Mouse (Mus musculus) liver, embryonic 14.5 days (tissue): ENCODE measurements at regions not wholly inside any gene's neighbourhood (a gene's known extent, or its start where the extent isn't known, plus 50 kb on each side); places are given as distances from the start of the nearest gene placed in this dataset.

Source experiments
- CTCF ChIP-seq: IDR thresholded peaks from 2 replicates; pipeline ENCODE4 v1.5.1; 2016; ENCODE audit warnings: antibody characterized with exemption, low read depth, control low read depth
- EP300 ChIP-seq: IDR thresholded peaks from 2 replicates; pipeline ENCODE4 v1.6.1; 2016; ENCODE audit warnings: antibody characterized with exemption, low read depth

DNA sequence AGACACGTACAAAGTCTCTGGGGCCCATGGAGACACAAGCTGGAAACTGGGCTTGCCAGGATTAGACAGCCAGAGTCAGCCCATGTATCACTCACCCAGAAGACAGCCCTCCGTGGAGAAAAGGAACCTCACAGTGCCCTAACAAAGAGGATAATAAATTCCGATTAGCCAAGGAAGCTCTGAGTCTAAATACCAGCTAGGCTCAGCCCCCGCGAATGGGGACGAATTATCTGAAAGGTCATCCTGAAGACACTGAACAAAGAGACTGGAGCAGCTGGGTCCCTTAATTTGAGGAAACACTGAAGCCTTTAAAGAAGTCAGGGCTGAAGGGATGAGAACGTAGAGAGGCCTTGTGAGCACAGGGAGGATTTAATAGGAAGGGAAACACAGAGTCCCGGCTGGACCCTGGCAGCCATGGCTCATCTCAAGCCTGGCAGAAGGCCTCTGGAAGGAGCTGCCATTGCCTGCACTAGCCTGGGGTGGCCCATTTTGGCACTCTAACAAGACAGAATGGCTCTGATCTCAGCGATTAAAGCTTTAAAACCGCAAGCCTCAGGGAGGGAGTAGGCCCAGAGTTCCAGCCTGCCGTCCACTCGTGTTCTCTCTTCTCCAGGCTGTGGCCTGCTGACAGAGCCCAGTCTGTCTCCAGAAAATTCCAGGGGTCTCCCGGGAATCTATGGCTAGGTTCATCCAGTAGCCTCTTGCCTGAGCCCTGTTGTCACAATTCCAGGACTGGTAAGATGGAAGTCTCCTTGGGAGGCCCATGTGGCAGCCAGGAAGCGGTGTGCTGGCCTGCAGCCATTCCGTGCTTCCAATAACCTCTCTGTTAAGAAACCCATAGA is 343.0 kb upstream of the Zfp462 start:
- TF ChIP-seq CTCF (no peak), EP300 (no peak)
